Mouse (Mus musculus): ENCODE measurements around the gene Snrpd3. TPM values are rescaled to one million over a fixed set of nuclear protein-coding genes. Genes with fewer than 3 reads are reported as not detected.
"Not testable (repeated sequence)": the region's sequence is repeated elsewhere in the genome, so short reads cannot be mapped to it uniquely, and the experiment has no call there.

The Snrpd3 gene
- polyA plus RNA-seq, 1 experiment from 2014 or later = 212 TPM

DNA sequence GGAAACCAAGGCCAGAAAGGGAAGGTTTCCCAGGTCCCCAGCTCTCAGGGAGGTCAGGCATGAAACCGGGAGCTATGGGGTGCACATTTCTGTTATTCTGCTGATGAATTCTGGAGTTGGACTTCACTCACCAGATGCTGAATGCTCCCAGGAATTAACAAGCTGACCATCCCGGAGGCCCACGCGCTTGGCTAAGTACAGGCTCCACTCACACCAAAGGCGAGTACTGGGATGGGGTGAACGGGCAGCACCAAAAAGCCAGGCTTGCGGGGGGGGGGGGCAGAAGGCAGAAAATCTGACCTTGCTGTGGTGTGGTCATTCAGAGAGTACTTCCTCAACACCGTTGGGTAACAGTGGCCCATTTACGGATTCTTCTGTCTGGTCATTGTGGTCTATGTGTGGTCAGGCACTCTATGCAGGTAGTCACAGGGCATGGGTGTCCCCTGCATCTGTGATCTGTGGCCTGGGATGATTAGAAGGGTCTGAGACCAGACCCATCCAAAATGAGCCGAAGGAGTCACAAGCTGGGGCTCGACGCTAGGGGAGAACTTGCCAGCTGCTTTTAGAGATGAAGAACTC lies 47.4 kb downstream of the Snrpd3 start:
- H3K36me3 ChIP-seq (ENCODE audit: control insufficient read depth, insufficient read depth, low read length) = no peaks in the 10 kb centered on the region
- H3K4me2 ChIP-seq (ENCODE audit: low read depth) = no peak overlapping the region
- H3K27me3 ChIP-seq (ENCODE audit: control insufficient read depth, insufficient read depth, low read length) = peaks cover 16% of the 10 kb centered on the region
- H3K9ac ChIP-seq (ENCODE audit: low read length) = no peak overlapping the region
- DNase-seq (ENCODE audit: low spot score) (no peak), ATAC-seq (ENCODE audit: insufficient read depth, low FRiP score, low TSS enrichment) (no peak)
- no peak overlapping the region for H3K27ac ChIP-seq (ENCODE audit: low read depth, low read length)
- H3K4me3 ChIP-seq (ENCODE audit: low read depth, low read length) = no peak overlapping the region
- no peaks in the 10 kb centered on the region for H3K4me1 ChIP-seq (ENCODE audit: control insufficient read depth, insufficient read depth, low read length)
- H3K9me3 ChIP-seq (ENCODE audit: control insufficient read depth, low read length) = no peaks in the 10 kb centered on the region
- 86% methylated on average over 12 of the region's 12 CpGs for WGBS

DNA sequence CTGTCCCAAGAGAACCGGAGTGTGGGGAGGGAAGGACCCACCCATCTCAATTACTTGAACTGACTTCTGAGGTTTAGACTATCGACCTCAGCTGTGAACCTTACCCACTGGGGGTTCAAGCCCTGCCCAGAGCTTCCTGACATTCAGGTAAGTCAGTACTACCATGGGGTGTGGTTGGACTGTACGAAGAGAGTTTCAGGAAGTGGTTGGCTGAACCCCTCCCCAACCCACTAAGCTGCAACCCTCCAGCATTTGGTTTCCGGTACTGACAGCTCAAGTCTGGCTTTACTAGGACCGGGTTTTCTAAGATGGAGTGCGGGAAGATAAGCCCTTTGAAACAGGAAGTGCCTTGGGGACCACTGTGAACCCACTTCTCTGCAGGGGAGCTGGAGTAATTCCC lies 48.1 kb downstream of the Snrpd3 start:
- WGBS = 64% methylated on average over 6 of the region's 6 CpGs
- DNase-seq (ENCODE audit: low spot score) = no peak

DNA sequence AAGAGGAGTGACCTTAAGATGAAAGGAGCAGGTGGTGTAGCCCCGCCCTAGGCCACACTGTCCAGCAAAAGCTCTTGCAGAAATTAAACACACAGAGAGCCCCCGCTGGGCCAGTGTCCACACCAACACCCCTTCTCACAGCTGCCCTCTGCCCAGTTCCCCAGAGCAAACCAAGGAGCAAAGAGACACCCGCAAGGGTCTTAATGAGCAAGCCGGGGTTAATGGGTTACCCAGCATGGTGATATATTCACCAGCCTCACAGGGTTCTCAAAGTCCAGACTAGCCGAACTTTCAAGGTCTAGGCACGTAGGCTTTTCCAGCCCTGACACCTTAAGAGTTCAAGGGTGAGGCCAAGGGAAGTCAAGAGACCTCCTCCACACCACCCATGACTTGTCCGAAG lies 48.6 kb downstream of the Snrpd3 start:
- DNase-seq (ENCODE audit: low spot score) = no peak

More for the DNA sequence above, 48.1 kb downstream of the Snrpd3 start:
- Histone ChIP-seq H3K4me3 (ENCODE audit: low read depth, low read length) (no peak overlapping the region), H3K9me3 (ENCODE audit: control insufficient read depth, low read length) (no peaks in the 10 kb centered on the region), H3K27ac (ENCODE audit: low read depth, low read length) (no peak overlapping the region), H3K4me1 (ENCODE audit: control insufficient read depth, insufficient read depth, low read length) (no peaks in the 10 kb centered on the region), H3K36me3 (ENCODE audit: control insufficient read depth, insufficient read depth, low read length) (no peaks in the 10 kb centered on the region), H3K9ac (ENCODE audit: low read length) (no peak overlapping the region), H3K4me2 (ENCODE audit: low read depth) (no peak overlapping the region), H3K27me3 (ENCODE audit: control insufficient read depth, insufficient read depth, low read length) (peaks cover 10% of the 10 kb centered on the region)
- ATAC-seq (ENCODE audit: insufficient read depth, low FRiP score, low TSS enrichment) = no peak

DNA sequence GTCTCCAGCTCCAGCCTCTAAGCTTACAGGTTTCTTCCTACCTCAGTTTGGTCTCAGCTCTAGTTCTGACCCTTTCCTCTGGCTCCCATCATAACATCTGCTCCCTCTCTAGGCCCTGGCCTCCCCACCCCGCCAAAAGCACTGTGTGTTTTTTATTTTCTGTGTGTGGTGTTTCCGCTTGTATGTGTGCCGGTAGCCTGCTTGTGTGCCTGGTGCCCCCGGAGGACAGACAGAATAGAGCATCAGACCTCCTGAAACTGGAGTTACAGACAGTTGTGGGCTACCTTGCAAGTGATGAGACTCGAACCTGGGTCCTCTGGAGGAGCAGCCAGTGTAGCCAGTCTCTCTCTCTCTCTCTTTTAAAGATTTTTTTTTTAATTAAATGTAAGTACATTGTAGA lies 49.0 kb downstream of the Snrpd3 start:
- H3K27ac ChIP-seq (ENCODE audit: low read depth, low read length) = no peak overlapping the region
- H3K36me3 ChIP-seq (ENCODE audit: control insufficient read depth, insufficient read depth, low read length) = no peaks in the 10 kb centered on the region
- 81% methylated on average over 5 of the region's 5 CpGs for WGBS
- no peaks in the 10 kb centered on the region for H3K4me1 ChIP-seq (ENCODE audit: control insufficient read depth, insufficient read depth, low read length)
- H3K4me3 ChIP-seq (ENCODE audit: low read depth, low read length) = no peak overlapping the region
- no peaks in the 10 kb centered on the region for H3K9me3 ChIP-seq (ENCODE audit: control insufficient read depth, low read length)
- DNase-seq (ENCODE audit: low spot score) (no peak), ATAC-seq (ENCODE audit: insufficient read depth, low FRiP score, low TSS enrichment) (no peak)
- H3K4me2 ChIP-seq (ENCODE audit: low read depth) = no peak overlapping the region
- no peak overlapping the region for H3K9ac ChIP-seq (ENCODE audit: low read length)
- H3K27me3 ChIP-seq (ENCODE audit: control insufficient read depth, insufficient read depth, low read length) = peaks cover 4% of the 10 kb centered on the region; the same call in 1 of the 2 replicates

More for the DNA sequence above, 48.6 kb downstream of the Snrpd3 start:
- Histone ChIP-seq H3K4me1 (ENCODE audit: control insufficient read depth, insufficient read depth, low read length) (no peaks in the 10 kb centered on the region), H3K27ac (ENCODE audit: low read depth, low read length) (no peak overlapping the region), H3K36me3 (ENCODE audit: control insufficient read depth, insufficient read depth, low read length) (no peaks in the 10 kb centered on the region), H3K4me3 (ENCODE audit: low read depth, low read length) (no peak overlapping the region), H3K4me2 (ENCODE audit: low read depth) (no peak overlapping the region), H3K9ac (ENCODE audit: low read length) (no peak overlapping the region), H3K27me3 (ENCODE audit: control insufficient read depth, insufficient read depth, low read length) (peaks cover 7% of the 10 kb centered on the region; the same call in 1 of the 2 replicates), H3K9me3 (ENCODE audit: control insufficient read depth, low read length) (no peaks in the 10 kb centered on the region)
- WGBS = 72% methylated on average over 7 of the region's 7 CpGs
- ATAC-seq (ENCODE audit: insufficient read depth, low FRiP score, low TSS enrichment) = no peak

DNA sequence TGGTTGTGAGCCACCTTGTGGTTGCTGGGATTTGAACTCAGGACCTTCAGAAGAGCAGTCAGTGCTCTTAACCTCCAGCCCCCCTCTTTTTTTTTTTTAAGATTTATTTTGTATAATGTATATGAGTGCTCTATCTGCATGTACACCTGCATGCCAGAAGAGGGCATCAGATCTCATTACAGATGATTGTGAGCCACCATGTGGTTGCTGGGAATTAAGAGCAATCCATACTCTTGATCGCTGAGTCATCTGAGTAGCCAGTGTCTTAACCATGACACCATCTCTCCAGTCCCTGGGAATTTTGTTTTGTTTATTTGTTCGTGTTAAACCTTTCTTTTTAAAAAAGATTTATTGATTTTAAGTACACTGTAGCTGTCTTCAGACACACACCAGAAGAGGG lies 49.4 kb downstream of the Snrpd3 start:
- ATAC-seq (ENCODE audit: insufficient read depth, low FRiP score, low TSS enrichment); H3K27me3 ChIP-seq (ENCODE audit: control insufficient read depth, insufficient read depth, low read length); DNase-seq (ENCODE audit: low spot score); H3K4me2 ChIP-seq (ENCODE audit: low read depth); H3K9me3 ChIP-seq (ENCODE audit: control insufficient read depth, low read length); H3K9ac ChIP-seq (ENCODE audit: low read length); H3K27ac ChIP-seq (ENCODE audit: low read depth, low read length); H3K36me3 ChIP-seq (ENCODE audit: control insufficient read depth, insufficient read depth, low read length); H3K4me1 ChIP-seq (ENCODE audit: control insufficient read depth, insufficient read depth, low read length); H3K4me3 ChIP-seq (ENCODE audit: low read depth, low read length): not testable (repeated sequence)
- WGBS = 86% methylated on average over 2 of the region's 2 CpGs

DNA sequence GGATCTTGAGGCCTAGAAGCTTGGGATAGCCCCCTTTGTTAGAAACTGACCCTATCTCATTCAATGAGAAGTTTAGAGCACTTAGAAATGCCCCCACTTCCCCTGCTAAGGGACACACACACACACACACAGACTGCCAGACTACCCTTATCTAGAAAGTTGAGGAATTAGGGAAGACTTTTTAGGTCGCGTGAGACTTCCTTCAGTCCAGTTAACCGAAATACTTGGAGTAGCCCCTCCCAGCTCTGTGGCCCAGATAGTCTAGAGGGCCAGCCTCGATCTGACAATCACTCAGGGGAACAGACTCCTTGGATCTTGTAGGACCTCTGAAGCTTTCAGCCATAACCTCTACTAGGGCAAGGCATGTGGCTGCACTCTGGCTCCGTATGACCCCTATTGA lies 50.7 kb downstream of the Snrpd3 start:
- Histone ChIP-seq H3K27me3 (ENCODE audit: control insufficient read depth, insufficient read depth, low read length) (no peaks in the 10 kb centered on the region), H3K4me2 (ENCODE audit: low read depth) (no peak overlapping the region), H3K4me1 (ENCODE audit: control insufficient read depth, insufficient read depth, low read length) (no peaks in the 10 kb centered on the region; the same call in 1 of the 2 replicates), H3K9ac (ENCODE audit: low read length) (no peak overlapping the region), H3K27ac (ENCODE audit: low read depth, low read length) (no peak overlapping the region), H3K36me3 (ENCODE audit: control insufficient read depth, insufficient read depth, low read length) (no peaks in the 10 kb centered on the region), H3K4me3 (ENCODE audit: low read depth, low read length) (no peak overlapping the region), H3K9me3 (ENCODE audit: control insufficient read depth, low read length) (no peaks in the 10 kb centered on the region)
- ATAC-seq (ENCODE audit: insufficient read depth, low FRiP score, low TSS enrichment) (no peak), DNase-seq (ENCODE audit: low spot score) (no peak)
- 44% methylated on average over 5 of the region's 5 CpGs for WGBS

DNA sequence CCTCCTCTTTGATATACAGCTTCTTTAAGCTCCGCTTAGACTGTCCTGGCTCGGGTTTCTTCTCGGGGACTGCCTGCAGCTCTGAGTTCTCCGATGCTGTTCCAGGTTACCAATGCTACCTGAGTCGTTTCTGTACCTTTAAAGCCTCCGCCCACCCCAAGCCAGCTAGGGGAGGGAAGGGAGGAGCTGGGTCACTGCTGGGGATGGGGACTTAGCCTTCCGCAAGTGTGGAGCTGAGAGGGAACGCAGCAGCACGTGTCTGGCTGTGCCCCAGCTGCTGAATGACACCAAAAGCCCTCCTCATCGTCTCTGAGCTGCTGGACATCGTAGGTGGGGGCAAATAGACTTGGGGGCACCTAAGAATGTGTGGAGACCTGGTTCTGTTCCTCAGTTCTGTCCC lies 51.1 kb downstream of the Snrpd3 start:
- Histone ChIP-seq H3K27me3 (ENCODE audit: control insufficient read depth, insufficient read depth, low read length) (no peaks in the 10 kb centered on the region), H3K4me1 (ENCODE audit: control insufficient read depth, insufficient read depth, low read length) (no peaks in the 10 kb centered on the region; the same call in 1 of the 2 replicates), H3K4me2 (ENCODE audit: low read depth) (no peak overlapping the region), H3K9ac (ENCODE audit: low read length) (no peak overlapping the region), H3K27ac (ENCODE audit: low read depth, low read length) (no peak overlapping the region), H3K36me3 (ENCODE audit: control insufficient read depth, insufficient read depth, low read length) (no peaks in the 10 kb centered on the region), H3K9me3 (ENCODE audit: control insufficient read depth, low read length) (no peaks in the 10 kb centered on the region), H3K4me3 (ENCODE audit: low read depth, low read length) (no peak overlapping the region)
- ATAC-seq (ENCODE audit: insufficient read depth, low FRiP score, low TSS enrichment) = no peak
- no peak for DNase-seq (ENCODE audit: low spot score)
- WGBS = 6% methylated on average over 11 of the region's 11 CpGs

DNA sequence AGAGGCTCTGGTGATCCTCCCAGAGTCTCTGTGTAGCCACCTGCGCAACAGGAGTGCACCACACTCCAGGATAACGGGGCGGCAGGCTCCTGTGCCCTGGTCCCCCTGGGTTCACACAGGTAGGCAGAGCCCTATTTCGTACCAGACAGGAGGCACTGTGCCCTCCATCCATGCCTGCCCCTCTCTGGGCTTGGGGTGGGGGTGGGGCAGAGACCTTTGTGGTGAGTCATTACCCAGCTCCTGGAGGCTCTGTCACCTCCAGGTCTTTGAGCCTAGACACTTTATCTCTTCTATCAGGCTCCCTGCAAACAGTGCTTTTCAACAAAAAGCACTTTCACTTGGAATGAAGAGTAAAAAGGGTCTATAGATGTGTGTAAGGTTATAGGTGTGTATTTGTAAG lies 51.5 kb downstream of the Snrpd3 start:
- no peaks in the 10 kb centered on the region; the same call in 1 of the 2 replicates for H3K4me1 ChIP-seq (ENCODE audit: control insufficient read depth, insufficient read depth, low read length)
- H3K9me3 ChIP-seq (ENCODE audit: control insufficient read depth, low read length) = no peaks in the 10 kb centered on the region
- DNase-seq (ENCODE audit: low spot score) (no peak), ATAC-seq (ENCODE audit: insufficient read depth, low FRiP score, low TSS enrichment) (no peak)
- H3K27ac ChIP-seq (ENCODE audit: low read depth, low read length) = no peak overlapping the region
- H3K27me3 ChIP-seq (ENCODE audit: control insufficient read depth, insufficient read depth, low read length) = no peaks in the 10 kb centered on the region
- H3K4me2 ChIP-seq (ENCODE audit: low read depth) = no peak overlapping the region
- H3K9ac ChIP-seq (ENCODE audit: low read length) = no peak overlapping the region
- no peak overlapping the region for H3K4me3 ChIP-seq (ENCODE audit: low read depth, low read length)
- no peaks in the 10 kb centered on the region for H3K36me3 ChIP-seq (ENCODE audit: control insufficient read depth, insufficient read depth, low read length)
- 10% methylated on average over 4 of the region's 4 CpGs for WGBS

DNA sequence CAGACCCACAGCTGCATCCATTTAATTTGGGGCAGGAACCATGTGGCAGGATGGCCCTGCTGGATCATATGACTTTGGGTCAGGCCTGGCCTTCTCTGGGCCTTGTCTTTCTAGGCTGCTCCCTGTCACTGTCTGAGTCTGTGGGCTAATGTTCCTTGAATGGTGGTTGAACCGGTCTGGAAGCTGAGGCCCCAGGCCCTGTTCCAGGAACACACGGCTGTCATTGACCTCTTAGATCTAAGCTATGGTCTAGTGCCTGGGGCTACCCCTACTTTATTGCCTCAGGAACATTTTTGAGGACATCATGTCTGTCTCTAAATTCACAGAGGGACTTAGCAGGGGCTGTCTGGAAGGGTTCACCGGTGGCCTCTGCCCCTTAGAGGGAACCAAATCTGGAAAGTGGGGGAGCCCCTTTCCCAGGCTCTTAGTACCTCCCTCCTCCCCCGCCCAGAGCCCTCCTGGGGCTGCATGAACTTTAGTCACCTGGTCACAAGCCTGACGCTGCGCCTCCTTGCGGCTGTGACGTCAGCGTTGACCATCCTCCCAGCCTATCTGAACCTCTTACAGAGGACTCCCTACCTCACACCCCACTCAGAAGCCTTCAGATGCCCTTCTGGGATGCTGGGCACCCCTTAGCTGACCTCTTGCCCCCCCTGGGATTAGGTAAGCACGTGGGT lies 53.8 kb downstream of the Snrpd3 start:
- WGBS = 25% methylated on average over 10 of the region's 10 CpGs
- Histone ChIP-seq H3K27ac (ENCODE audit: low read depth, low read length) (no peak overlapping the region), H3K4me2 (ENCODE audit: low read depth) (no peak overlapping the region), H3K36me3 (ENCODE audit: control insufficient read depth, insufficient read depth, low read length) (no peaks in the 10 kb centered on the region), H3K9ac (ENCODE audit: low read length) (no peak overlapping the region), H3K27me3 (ENCODE audit: control insufficient read depth, insufficient read depth, low read length) (no peaks in the 10 kb centered on the region), H3K4me3 (ENCODE audit: low read depth, low read length) (no peak overlapping the region), H3K9me3 (ENCODE audit: control insufficient read depth, low read length) (no peaks in the 10 kb centered on the region), H3K4me1 (ENCODE audit: control insufficient read depth, insufficient read depth, low read length) (no peaks in the 10 kb centered on the region; the same call in 1 of the 2 replicates)
- DNase-seq (ENCODE audit: low spot score) = no peak
- no peak for ATAC-seq (ENCODE audit: insufficient read depth, low FRiP score, low TSS enrichment)

Data from neural tube, embryonic 11.5 days (tissue).